Mouse (Mus musculus): ENCODE data around the gene Nsun6.

Nsun6 gene

DNA sequence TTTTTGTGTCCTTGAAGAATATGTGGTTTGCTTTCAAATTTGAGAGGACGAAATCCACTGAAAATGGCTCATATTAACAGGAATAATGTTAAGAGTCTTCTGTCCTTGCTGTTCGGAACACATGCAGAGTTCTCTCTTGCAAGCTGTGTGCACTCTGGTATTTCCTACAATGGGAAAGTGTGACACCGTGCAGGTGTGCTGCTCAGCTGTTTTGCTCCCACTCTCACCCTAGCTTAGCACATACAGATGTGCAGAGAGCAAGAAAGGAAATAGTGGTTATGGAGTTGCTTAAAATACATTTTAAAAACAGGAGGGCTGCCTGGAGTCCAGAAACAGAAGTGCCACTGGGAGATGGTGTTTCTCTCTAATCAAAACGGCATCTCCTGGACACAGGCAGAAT is 65.5 kb downstream of the Nsun6 start:
- no peak for DNase-seq

DNA sequence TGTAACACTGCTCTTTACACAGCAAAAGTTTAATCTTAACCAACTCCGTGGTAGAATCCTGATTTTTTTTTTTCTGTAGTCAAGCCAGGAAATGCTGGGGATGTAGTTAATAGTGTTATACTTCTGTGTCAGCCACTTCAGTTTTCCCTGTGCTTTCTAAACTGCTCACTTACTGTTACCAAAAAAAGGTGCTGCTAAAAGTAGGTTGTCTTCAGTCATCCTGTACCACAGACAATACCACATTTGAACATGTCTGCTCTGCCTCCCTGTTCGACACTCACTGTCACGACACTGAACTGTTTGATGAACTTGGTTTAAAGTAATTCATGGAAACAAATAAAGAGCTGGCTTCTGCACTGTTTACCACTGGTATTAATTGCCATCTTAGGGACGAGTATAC is 66.4 kb downstream of the Nsun6 start:
- no peak for DNase-seq

DNA sequence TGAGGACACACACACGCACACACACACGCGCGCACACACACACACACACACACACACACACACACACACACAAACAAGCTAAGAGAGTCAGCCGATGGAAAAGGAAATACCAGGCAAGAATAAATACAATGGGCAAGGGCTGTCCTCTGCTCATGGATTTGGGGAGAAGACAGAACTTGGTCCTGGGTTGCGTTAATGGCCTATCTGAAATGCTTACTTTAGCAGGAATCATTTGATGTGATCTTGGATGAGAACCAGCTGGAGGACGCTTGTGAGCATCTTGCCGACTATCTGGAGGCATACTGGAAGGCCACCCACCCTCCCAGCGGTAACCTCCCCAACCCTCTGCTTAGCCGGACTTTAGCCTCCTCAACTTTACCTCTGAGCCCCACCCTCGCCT is 70.8 kb downstream of the Nsun6 start:
- DNase-seq: no peak

DNA sequence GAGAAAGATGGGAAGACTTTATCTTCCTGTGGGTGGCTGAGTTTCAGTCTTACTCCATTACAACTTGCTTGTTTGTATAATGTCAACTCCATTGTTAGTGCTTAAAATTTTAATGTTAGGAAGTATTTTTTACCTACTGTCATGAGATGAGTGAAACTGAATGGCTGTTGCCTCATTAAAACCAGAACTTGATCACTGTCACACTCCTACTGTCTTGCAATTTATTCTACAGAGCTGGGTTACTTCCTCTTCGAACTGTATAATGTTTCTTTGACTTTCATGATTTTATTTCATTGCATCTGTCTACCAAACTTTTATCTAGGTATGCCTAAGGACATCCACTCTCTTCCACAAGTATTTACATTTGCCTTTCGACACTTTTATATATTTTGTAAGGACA is 93.4 kb downstream of the Nsun6 start:
- DNase-seq: no peak

DNA sequence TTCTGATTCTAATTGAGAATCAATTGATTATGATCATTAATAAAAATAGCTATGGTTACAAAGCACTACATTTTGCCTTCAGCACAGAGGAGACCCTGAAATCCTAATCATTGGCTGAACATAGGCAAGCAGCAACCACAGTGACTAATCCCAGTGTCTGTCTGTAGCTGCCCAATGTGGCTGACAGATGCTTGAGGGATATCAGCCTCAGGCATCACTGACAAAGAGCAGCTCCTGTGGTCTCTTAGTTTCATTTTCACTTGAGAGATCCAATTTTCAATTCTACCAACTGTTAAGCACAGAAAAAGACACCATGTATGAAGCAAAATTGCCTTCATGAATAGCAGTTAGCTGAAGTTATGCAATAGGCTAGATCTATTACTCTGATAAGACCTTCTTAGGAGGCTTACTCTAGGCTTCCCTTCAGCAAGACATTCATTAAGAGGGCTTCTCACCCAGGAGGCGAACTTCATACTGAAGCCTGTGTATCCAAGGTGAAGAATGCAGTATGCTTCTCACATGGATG is 93.8 kb downstream of the Nsun6 start:
- DNase-seq: no peak

DNA sequence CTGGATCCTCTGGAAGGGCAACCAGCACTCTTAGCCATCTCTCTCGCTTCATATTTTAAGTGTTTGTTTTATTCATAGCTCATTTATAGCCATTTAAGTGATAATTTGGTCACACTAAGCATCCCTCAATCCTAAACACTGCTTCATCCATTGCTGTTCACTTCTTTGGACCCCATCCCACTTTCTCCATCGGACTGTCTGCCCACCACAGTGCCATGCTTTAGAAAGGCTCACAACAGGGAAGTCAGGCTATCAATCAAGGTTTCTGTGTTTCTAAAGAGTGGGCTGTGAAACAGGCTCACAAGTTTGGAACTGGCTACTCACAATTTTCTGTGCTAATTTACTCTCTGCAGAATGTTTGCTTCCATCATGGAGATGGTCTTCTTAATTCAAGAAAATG is 101.8 kb downstream of the Nsun6 start:
- DNase-seq: no peak
